Mouse (Mus musculus) B cell, adult 62 days (primary cell): ENCODE data around the gene 1700025F22Rik. TPM values are rescaled to one million over a fixed set of nuclear protein-coding genes. Genes with fewer than 3 reads are reported as not detected.

Experiments used
- total RNA-seq: library from RNA; stranded (reverse); gene quantifications from 4 replicates; pipeline ENCODE4 v1.2.4, GENCODE M21; 2023

The 1700025F22Rik gene
- total RNA-seq, result not detected in 4 replicates

DNA sequence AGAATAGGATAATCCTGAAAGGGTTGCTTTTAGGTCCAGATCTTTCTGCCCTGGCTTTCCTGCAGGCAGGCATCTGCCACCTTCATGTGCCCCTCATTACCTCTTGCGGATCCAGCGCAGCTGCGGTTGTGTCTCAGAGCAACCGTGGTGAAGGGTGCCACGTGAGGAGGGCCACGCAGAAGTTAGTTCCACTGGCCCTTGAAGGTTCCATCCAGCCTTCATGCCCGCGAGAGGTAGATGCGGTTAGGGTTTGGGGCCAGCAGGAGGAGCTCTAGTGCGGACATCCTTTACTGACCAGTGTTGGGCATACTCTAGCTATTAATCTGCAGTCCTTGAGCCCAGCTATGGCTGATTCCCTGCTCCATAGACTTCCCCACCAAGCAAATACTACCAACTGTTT is at the start of gene 1700025F22Rik:
Gene 1700025F22Rik (minus strand): TSS at position 149 of the 400 bp plus-strand sequence.

DNA sequence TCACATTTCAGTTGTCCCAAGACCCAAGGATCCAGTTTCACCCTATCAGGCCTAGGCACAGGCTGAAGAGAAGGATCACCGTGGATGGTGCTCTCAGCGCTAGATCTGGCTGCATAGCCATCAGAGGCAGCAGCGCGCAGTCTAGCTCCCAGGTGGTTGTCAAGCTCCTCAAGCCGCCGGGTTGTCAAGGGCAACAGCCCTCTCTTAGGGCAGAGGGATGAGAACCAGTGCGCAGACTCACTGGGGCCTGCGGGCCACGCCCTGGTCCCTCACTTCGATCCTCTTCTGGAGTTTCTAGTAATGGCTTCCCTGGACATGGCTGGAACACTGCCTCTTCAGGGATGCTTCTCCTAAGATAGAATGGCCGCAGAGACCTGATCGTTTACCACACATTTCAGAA is 31.4 kb upstream of the 1700025F22Rik start, which contains the start of gene Ms4a13:
Gene Ms4a13 (minus strand): TSS at position 192 of the 400 bp plus-strand sequence.

DNA sequence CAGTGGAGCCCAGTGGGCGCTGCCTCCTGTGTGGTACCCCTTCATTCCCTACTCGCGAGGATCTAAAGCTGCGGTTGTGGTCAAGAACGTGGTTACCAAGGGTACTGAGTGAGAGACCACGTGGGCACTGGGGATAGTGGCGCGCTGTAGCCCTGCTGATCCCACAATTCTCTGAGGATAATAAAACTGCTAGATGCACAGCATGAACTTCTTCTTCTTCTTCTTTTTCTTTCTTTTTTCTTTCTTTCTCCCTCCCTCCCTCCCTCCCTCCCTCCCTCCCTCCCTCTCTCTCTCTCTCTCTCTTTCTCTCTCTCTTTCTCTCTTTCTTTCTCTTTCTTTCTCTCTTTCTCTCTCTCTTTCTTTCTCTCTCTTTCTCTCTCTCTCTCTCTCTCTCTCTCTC is 34.3 kb downstream of the 1700025F22Rik start, which contains the start of gene 1700017D01Rik:
Gene 1700017D01Rik (minus strand): TSS at position 101 of the 400 bp plus-strand sequence.

Other genes with a start within 250 kb of the 1700025F22Rik start
- gene Zp1, start 244.7 kb downstream of the 1700025F22Rik start, total RNA-seq, result not detected in 4 replicates
- not detected in 4 replicates for gene Ptgdr2, start 228.2 kb downstream of the 1700025F22Rik start, total RNA-seq
- 42.0 to 48.4 TPM (median 45.5 TPM) in 4 replicates for gene Ccdc86, start 216.1 kb downstream of the 1700025F22Rik start, total RNA-seq
- gene Ms4a10, start 190.7 kb downstream of the 1700025F22Rik start, total RNA-seq, result not detected in 4 replicates
- gene Ms4a15, start 172.1 kb downstream of the 1700025F22Rik start, total RNA-seq, result not detected in 4 replicates
- gene Ms4a18, start 147.3 kb downstream of the 1700025F22Rik start, total RNA-seq, result not detected in 4 replicates
- 0.75 to 0.85 TPM in 2 of 4 replicates, not detected in the others for gene Ms4a8a, start 84.2 kb downstream of the 1700025F22Rik start, total RNA-seq
- gene 1700017D01Rik, start 34.4 kb downstream of the 1700025F22Rik start, total RNA-seq, result 0.21 TPM in 1 of 4 replicates, not detected in the others
- gene Ms4a13, start 31.4 kb upstream of the 1700025F22Rik start, total RNA-seq, result not detected in 4 replicates
- gene Ms4a12, start 67.1 kb upstream of the 1700025F22Rik start, total RNA-seq, result 0.55 to 1.2 TPM (median 0.81 TPM) in 4 replicates
- gene Ms4a1, start 100.9 kb upstream of the 1700025F22Rik start, total RNA-seq, result 679 to 695 TPM (median 691 TPM) in 4 replicates
- gene Ms4a5, start 118.6 kb upstream of the 1700025F22Rik start, total RNA-seq, result not detected in 4 replicates
- 0.54 to 1.1 TPM (median 0.64 TPM) in 4 replicates for gene Ms4a14, start 149.1 kb upstream of the 1700025F22Rik start, total RNA-seq
- gene Ms4a7, start 170.8 kb upstream of the 1700025F22Rik start, total RNA-seq, result 1.8 to 2.7 TPM (median 2.3 TPM) in 4 replicates
- gene Ms4a4a, start 210.2 kb upstream of the 1700025F22Rik start, total RNA-seq, result 1.0 to 1.5 TPM (median 1.2 TPM) in 4 replicates
- 170 to 195 TPM (median 183 TPM) in 4 replicates for gene Ms4a4c, start 239.4 kb upstream of the 1700025F22Rik start, total RNA-seq